Mouse (Mus musculus) hematopoietic stem cell, adult 5-6 weeks (primary cell): ENCODE measurements around the gene Gm3285. TPM values are rescaled to one million over a fixed set of nuclear protein-coding genes. Genes with fewer than 3 reads are reported as not detected.
A peak's percentile ranks its signal among the peaks of the same experiment; 100 is the strongest.

Experiments used
- ATAC-seq, 2 experiments: fragments of 125-278 bp in 1 of 2; replicated peaks in 1 of 2; 2 replicates each; pipeline ENCODE4 v1.8.0; 2016 to 2017; ENCODE audit warnings: inconsistent platforms in 2 of 2, mild to moderate bottlenecking in 2 of 2, moderate number of reproducible peaks in 2 of 2, low read depth in 1 of 2, moderate TSS enrichment in 1 of 2; ENCODE audit not compliant: low FRiP score in 2 of 2, poor library complexity in 2 of 2, severe bottlenecking in 2 of 2, insufficient read depth in 1 of 2, low TSS enrichment in 1 of 2
- total RNA-seq: library from RNA; stranded (forward); fragments of 172-1452, 232-1000 nt; gene quantifications from 2 replicates; pipeline ENCODE4 v1.2.3, GENCODE M21; 2017

Gene Gm3285
- total RNA-seq, 1 experiment from 2014 or later: not detected

DNA sequence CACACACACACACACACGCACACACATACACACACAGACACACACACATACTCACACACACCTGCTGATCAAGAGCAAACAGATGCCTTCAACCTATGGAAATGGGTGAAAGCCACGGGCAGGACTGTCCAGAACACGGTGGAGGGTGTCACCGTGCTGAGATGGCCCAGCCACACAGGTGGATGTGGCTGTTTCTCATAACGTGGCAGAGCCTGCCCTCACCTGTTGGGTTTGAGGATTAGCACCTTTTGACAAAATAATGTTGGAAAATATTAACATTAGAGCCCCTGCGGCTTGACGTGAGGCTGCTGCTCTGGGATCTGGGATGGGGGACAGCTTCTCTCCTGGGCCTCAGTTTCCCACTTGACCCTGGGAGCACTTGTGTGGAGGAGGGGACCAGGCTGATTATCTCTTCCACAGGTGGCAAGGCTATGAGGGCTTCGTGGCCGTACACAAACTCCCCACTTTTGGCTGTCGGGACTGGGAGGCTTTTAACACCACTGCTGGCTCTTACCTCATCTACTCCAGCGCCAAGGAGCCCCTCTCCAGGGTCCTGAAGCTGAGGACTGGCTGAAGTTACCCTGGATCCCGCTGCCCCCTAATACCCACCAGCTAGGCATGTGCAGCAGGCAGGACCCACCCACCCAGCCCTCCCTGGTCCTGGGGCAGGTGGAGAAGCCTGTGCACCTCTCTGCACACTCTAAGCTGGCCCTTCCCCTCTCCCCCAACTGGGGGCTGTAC is 24.4 kb downstream of the Gm3285 start:
- ATAC-seq: no peak

DNA sequence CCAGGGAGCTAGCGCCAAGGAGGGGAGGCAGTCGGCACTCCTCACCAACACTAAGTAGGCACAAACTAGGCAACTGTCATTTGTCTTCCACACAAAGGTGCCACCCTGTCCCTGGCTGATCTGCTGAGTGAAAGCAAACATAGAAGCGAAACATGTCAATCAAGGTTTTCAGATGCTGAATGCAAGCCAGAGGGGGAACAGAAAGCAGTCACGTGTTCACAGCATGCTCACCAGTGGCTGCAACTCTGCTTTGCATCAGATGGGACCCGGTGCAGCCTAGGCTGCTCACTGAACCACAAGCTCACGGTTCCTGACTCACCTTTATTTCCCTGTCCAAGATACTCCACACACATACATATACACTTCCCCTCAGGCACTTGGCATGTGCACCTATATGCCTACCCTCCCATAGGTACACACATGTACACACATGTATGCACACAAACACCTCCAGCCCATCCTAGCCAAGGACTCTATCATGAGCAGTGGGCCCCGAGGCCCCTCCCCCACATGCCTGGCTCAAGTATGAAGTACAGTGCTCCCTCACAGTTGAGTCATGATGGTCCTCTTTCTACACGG is 29.3 kb downstream of the Gm3285 start:
- ATAC-seq: 0 out of 4 replicates have a peak, but pooled peaks of 1 of the 2 experiments have one; percentile 14

DNA sequence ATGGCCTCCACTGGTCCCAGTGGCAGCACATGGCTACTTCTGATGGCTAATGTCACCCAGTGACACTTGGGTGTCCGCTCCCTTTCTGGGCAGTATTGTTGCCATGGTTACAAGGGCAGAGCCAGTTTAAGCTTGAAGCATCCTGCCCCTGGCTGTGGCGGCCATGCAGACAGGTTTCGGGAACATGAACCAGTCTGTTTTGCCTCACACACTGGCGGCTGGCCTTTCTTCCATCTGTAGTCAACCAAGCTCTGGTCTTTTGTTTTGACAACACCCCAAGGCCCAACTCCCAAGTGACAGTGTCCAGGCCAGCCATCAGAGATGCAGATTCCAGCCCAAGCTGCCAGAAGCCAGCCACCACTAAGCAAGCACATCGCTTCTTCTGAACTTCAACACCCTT is 33.8 kb downstream of the Gm3285 start:
- ATAC-seq: no peak

DNA sequence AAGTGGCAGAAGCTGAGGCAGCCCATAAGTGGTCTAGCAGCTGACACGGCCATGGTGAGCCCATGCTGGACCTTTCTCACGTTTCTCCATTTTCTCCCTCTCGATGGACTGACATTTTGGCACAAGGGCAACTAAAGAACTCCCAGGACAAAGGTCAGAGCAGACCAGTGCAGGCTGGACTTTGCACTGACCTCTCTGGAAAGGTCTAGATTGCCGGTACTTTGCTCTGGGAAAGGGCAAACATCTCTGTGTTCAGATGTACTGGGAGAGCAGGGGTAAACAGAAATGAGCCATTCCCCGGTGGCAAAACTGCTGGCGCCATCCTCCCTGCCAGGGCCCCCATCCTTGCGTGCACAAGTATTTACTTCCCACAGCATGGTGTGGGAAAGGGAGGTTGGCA is 38.4 kb downstream of the Gm3285 start:
- no peak for ATAC-seq

DNA sequence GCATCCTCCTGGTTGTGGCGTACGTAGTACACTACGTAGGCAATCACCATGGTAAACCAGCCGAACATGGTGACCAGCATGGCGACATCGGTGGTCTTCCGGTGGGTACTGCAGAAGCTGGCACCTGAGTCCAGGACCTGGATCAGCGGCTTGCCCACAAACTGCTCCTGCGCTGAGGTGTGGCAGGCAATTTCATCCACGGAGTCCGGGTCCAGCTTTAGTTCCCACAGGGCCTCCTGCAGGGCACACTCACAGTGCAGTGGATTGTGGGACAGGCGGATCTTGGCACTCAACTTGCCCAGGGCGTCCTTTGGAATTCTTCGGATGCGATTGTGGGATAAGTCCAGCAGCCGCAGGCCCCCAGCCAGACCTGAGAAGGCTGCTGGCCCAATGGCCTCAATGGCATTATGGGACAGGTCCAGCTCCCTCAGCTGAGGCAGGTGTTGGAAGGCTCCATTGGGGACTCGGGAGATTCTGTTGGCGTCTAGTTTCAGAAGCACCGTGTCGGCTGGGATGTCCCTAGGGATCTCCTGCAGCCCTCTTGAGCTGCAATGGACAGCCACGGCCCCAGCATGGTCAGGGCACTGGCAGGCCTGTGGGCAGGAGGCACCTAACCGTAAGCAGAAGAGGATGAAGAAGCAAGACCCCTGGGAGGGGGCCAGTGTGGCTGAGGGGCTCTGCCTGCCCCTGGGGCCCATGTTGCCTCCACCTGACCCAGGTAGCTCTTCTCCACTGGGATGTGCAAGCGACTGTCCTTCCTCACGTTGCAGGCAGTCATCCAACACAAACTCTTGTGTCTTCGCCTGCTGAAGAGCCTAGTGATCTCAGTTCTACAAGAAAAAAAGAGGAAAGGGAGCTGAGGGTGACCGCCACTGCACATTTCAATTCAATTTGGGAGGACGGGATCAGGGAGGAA is 39.4 kb downstream of the Gm3285 start:
- ATAC-seq: no peak

DNA sequence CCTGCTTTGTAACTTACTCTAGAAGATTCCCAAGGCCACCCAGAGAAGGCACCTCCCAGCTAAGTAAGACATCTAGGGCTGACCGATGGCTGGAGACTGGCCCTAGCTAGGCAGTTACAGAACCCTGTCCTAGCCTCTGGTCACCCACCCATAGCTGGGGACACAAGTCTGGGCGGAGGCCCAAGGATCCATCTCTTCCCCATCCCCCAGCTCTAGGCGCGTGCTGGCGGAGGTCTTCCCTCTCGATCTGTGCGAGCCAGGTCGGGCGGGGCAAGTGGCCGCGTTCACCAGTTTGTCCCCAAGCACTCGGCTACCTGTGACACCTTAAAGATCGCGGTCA is 40.1 kb downstream of the Gm3285 start:
- ATAC-seq: 0 out of 4 replicates have a peak, but pooled peaks of 1 of the 2 experiments have one; percentile 7

DNA sequence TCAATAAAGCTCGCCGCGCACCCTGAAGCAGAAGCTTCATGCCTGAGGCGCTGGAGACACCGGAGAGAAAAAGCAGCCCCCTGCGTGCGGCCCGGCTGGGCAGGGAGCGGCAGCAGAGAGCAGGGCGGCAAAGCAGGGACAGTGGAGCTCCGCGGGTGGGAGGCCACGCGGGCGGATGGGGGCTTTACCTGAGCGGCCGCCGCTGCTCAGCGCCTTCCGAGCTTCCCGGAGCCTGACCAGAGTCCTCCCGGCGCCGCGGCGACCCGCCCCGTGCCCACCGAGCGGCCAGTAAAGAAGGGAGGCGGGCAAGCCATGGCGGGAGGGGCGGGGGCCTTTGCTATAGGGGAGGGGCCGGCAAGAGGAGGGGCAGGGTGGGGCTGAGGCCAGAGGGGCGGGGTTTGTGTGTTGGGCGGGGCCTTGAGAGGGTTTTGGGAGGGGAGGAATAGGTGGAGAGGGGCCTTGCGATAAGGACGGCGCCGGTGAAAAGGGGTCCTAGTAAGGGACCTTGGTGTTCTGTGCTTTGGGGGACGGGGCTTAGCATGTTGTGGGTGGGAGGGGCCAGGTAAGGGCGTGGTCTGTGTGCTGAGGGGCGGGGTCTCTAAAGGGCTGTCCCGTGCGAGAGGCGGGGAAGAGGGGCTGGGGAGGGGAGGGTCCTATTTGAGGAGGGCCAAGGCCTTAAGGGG is 40.6 kb downstream of the Gm3285 start, which contains the start of gene Lrrc3:
TSS of gene Lrrc3 (minus strand) at position 326 of the 683 bp plus-strand sequence.
- peak; percentile 42 to 51 for ATAC-seq

DNA sequence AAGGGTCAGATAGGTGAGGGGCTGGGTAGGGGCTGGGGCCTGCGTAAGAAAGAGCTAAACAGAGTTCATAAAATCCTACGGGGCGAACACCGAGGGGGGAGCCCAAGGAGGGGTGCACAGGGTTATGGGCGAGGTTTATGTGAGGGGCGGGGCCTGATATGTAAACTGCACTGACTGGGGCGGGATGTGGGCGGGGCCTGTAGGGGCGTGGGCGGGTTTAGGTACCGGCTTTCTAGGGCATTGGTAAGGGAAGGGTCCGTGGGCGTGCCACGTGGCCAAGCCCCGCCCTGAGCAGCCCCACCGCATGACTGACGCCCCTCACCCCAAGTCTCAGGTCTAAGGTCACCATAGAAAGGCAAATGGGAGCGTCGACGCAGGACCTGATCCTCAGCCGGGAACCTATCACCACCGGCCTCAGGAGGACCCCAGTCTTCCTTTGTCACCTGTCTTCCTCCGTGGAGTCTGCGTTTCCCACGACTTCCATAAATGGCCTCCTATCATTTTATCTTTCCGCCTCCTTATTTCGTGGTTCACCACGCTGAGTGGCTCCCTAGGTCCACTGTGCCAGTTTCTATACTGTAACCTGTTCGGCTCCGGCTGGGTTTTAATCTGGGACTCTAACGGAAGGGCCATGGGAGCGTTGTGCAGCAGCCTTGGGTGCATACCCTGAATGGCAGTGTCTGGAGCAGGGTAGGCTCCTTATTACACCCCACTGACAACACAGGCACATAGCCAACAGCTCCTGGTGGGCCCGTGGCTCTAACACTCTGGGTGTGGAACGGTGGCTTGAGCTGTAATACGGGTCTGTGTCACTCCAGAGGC is 41.3 kb downstream of the Gm3285 start:
- peak in 1 of 2 experiments; percentile 33; a peak in 1 of 4 replicates for ATAC-seq

Other genes starting within 250 kb of the Gm3285 start
- gene Ube2g2, start 239.7 kb upstream of the Gm3285 start, total RNA-seq: 25.6 and 27.5 TPM in 2 replicates
- 2.8 and 3.1 TPM in 2 replicates for gene Tspear, start 175.4 kb upstream of the Gm3285 start, total RNA-seq
- gene Gm19402, start 171.2 kb upstream of the Gm3285 start, total RNA-seq: not detected in 2 replicates
- not detected in 2 replicates for gene Gm9508, start 164.7 kb upstream of the Gm3285 start, total RNA-seq
- not detected in 2 replicates for gene Gm10272, start 155.3 kb upstream of the Gm3285 start, total RNA-seq
- not detected in 2 replicates for gene Gm10024, start 150.5 kb upstream of the Gm3285 start, total RNA-seq
- not detected in 2 replicates for gene Gm10142, start 146.2 kb upstream of the Gm3285 start, total RNA-seq
- gene Krtap12-1, start 141.4 kb upstream of the Gm3285 start, total RNA-seq: not detected in 2 replicates
- not detected in 2 replicates for gene Gm10100, start 135.5 kb upstream of the Gm3285 start, total RNA-seq
- not detected in 2 replicates for gene Gm18596, start 119.3 kb upstream of the Gm3285 start, total RNA-seq
- gene Gm9736, start 110.6 kb upstream of the Gm3285 start, total RNA-seq: not detected in 2 replicates
- gene Gm3233, start 102.3 kb upstream of the Gm3285 start, total RNA-seq: not detected in 2 replicates
- not detected in 2 replicates for gene Gm3238, start 90.7 kb upstream of the Gm3285 start, total RNA-seq
- not detected in 2 replicates for gene Gm7138, start 85.0 kb upstream of the Gm3285 start, total RNA-seq
- gene Gm3250, start 79.4 kb upstream of the Gm3285 start, total RNA-seq: not detected in 2 replicates
- not detected in 2 replicates for gene Gm7137, start 73.8 kb upstream of the Gm3285 start, total RNA-seq
- gene Gm9639, start 66.9 kb upstream of the Gm3285 start, total RNA-seq: not detected in 2 replicates
- not detected in 2 replicates for gene Gm19668, start 62.8 kb upstream of the Gm3285 start, total RNA-seq
- not detected in 2 replicates for gene Gm9507, start 50.1 kb upstream of the Gm3285 start, total RNA-seq
- gene Gm2696, start 47.3 kb upstream of the Gm3285 start, total RNA-seq: not detected in 2 replicates
- not detected in 2 replicates for gene Krtap10-4, start 34.9 kb upstream of the Gm3285 start, total RNA-seq
- not detected in 2 replicates for gene Krtap10-10, start 26.0 kb upstream of the Gm3285 start, total RNA-seq
- gene Gm36176, start 15.2 kb upstream of the Gm3285 start, total RNA-seq: not detected in 2 replicates
- not detected in 2 replicates for gene Gm10318, start 9.1 kb upstream of the Gm3285 start, total RNA-seq
- 0.31 TPM in 1 of 2 replicates, not detected in the other for gene Lrrc3, start 40.6 kb downstream of the Gm3285 start, total RNA-seq
- 2.6 and 10.0 TPM in 2 replicates for gene Trpm2, start 108.6 kb downstream of the Gm3285 start, total RNA-seq
- gene 1810043G02Rik, start 116.5 kb downstream of the Gm3285 start, total RNA-seq: 11.7 and 19.3 TPM in 2 replicates
- gene Pfkl, start 148.1 kb downstream of the Gm3285 start, total RNA-seq: 42.1 and 65.3 TPM in 2 replicates
- 0.75 and 0.94 TPM in 2 replicates for gene Dnmt3l, start 180.0 kb downstream of the Gm3285 start, total RNA-seq
- 1.0 and 1.6 TPM in 2 replicates for gene Aire, start 181.6 kb downstream of the Gm3285 start, total RNA-seq
- gene Icosl, start 207.3 kb downstream of the Gm3285 start, total RNA-seq: 5.1 and 6.8 TPM in 2 replicates